Mouse (Mus musculus) hindbrain, postnatal 0 days (tissue): ENCODE measurements at regions not wholly inside any gene's neighbourhood (a gene's known extent, or its start where the extent isn't known, plus 50 kb on each side); places are given as distances from the start of the nearest gene placed in this dataset.
A peak's percentile ranks its signal among the peaks of the same experiment; 100 is the strongest.

Source experiments
- ATAC-seq: fragments of 200-750 bp; cut with Nextera tagmentation; 2 replicates; pipeline ENCODE4 v1.8.0; 2017; ENCODE audit warnings: mild to moderate bottlenecking, moderate TSS enrichment, moderate library complexity
- DNase-seq: peaks from one replicate; pipeline ENCODE4 v3.0.0-alpha.2; 2015; ENCODE audit warnings: low spot score
- H3K27ac ChIP-seq: fragments of 300-500 bp; sonication (generic); 2 replicates; pipeline ENCODE4 v1.5.1; 2014; ENCODE audit warnings: mild to moderate bottlenecking
- H3K27me3 ChIP-seq: fragments of 300-500 bp; sonication (generic); 2 replicates; pipeline ENCODE4 v1.6.1; 2014; ENCODE audit warnings: low read length, mixed read lengths; ENCODE audit not compliant: insufficient read depth
- H3K36me3 ChIP-seq: fragments of 300-500 bp; sonication (generic); 2 replicates; pipeline ENCODE4 v1.6.1; 2014; ENCODE audit warnings: low read length, mixed read lengths; ENCODE audit not compliant: insufficient read depth
- H3K4me1 ChIP-seq: fragments of 300-500 bp; sonication (generic); 2 replicates; pipeline ENCODE4 v1.6.1; 2014; ENCODE audit warnings: antibody characterized with exemption, low read length, mixed read lengths; ENCODE audit not compliant: insufficient read depth
- H3K4me2 ChIP-seq: fragments of 300-500 bp; sonication (generic); 2 replicates; pipeline ENCODE4 v1.6.1; 2014; ENCODE audit warnings: low read depth, mild to moderate bottlenecking, low read length, moderate library complexity, mixed read lengths
- H3K4me3 ChIP-seq: fragments of 300-500 bp; sonication (generic); 2 replicates; pipeline ENCODE4 v1.5.1; 2014; ENCODE audit warnings: low read length
- H3K9ac ChIP-seq: fragments of 300-500 bp; sonication (generic); replicated peaks from 2 replicates; pipeline ENCODE4 v1.6.1; 2014; ENCODE audit warnings: mild to moderate bottlenecking, low read length, moderate library complexity, mixed read lengths
- H3K9me3 ChIP-seq: fragments of 300-500 bp; sonication (generic); 2 replicates; pipeline ENCODE4 v1.6.1; 2016; ENCODE audit warnings: low read length, mixed read lengths
- CTCF ChIP-seq: IDR thresholded peaks from 2 replicates; pipeline ENCODE4 v1.5.1; 2016; ENCODE audit warnings: antibody characterized with exemption, control low read depth, low read depth
- WGBS: fragments of 180-500 bp; shearing (Covaris S2); extraction: QIAGEN DNeasy Blood & Tissue Kit; methylation state at CpG from one replicate; pipeline ENCODE4 v1.1.7; 2014; 5-methylcytosine and 5-hydroxymethylcytosine counted together

GRCm38 (mm10) chr11:45767081-45767480 is 84.8 kb upstream of the Clint1 start:
- Histone ChIP-seq H3K27me3 (no peaks in the 10 kb centered on the region), H3K4me2 (no peak overlapping the region), H3K36me3 (no peaks in the 10 kb centered on the region), H3K9me3 (no peaks in the 10 kb centered on the region), H3K4me3 (no peak overlapping the region), H3K27ac (peak overlapping the region; percentile 5; the same call in 1 of the 2 replicates), H3K4me1 (no peaks in the 10 kb centered on the region), H3K9ac (no peak overlapping the region)
- WGBS = 18% methylated on average over 4 of the region's 4 CpGs
- ATAC-seq = peak; percentile 80
- TF ChIP-seq CTCF = no peak
- peak; percentile 80 for DNase-seq

- no peaks in the 10 kb centered on the region for H3K4me1 ChIP-seq
- no peak for DNase-seq
- H3K27me3 ChIP-seq = no peaks in the 10 kb centered on the region
- no peak overlapping the region for H3K4me2 ChIP-seq
- H3K9me3 ChIP-seq = no peaks in the 10 kb centered on the region
- no peak for TF ChIP-seq CTCF
- H3K9ac ChIP-seq = no peak overlapping the region
- H3K27ac ChIP-seq = no peak overlapping the region
- 89% methylated on average over 4 of the region's 4 CpGs for WGBS
- ATAC-seq = no peak
- H3K4me3 ChIP-seq = no peak overlapping the region
- H3K36me3 ChIP-seq = no peaks in the 10 kb centered on the region
Observed at GRCm38 (mm10) chr11:45782435-45782834, 69.4 kb upstream of the Clint1 start.

GRCm38 (mm10) chr11:45785806-45786205 is 66.0 kb upstream of the Clint1 start:
- WGBS = 66% methylated on average over 9 of the region's 9 CpGs
- no peak for TF ChIP-seq CTCF
- Histone ChIP-seq H3K4me3 (no peak overlapping the region), H3K27ac (no peak overlapping the region), H3K4me1 (no peaks in the 10 kb centered on the region), H3K36me3 (no peaks in the 10 kb centered on the region), H3K9ac (no peak overlapping the region), H3K9me3 (no peaks in the 10 kb centered on the region), H3K4me2 (no peak overlapping the region), H3K27me3 (no peaks in the 10 kb centered on the region)
- no peak for ATAC-seq
- DNase-seq = no peak

- ATAC-seq = no peak
- Histone ChIP-seq H3K36me3 (no peaks in the 10 kb centered on the region), H3K9me3 (no peaks in the 10 kb centered on the region), H3K27me3 (no peaks in the 10 kb centered on the region), H3K27ac (no peak overlapping the region), H3K9ac (no peak overlapping the region), H3K4me3 (no peak overlapping the region), H3K4me2 (no peak overlapping the region), H3K4me1 (no peaks in the 10 kb centered on the region)
- no peak for DNase-seq
- WGBS = 89% methylated on average over 5 of the region's 5 CpGs
- TF ChIP-seq CTCF = no peak
Observed at GRCm38 (mm10) chr11:45787408-45787807, 64.4 kb upstream of the Clint1 start.

GRCm38 (mm10) chr11:45789886-45790285 is 62.0 kb upstream of the Clint1 start:
- no peak overlapping the region for H3K9ac ChIP-seq
- WGBS = 66% methylated on average over 3 of the region's 3 CpGs
- no peaks in the 10 kb centered on the region for H3K36me3 ChIP-seq
- H3K27me3 ChIP-seq = no peaks in the 10 kb centered on the region
- H3K4me2 ChIP-seq = no peak overlapping the region
- DNase-seq (peak; percentile 28), ATAC-seq (peak; percentile 56; the same call in 1 of the 2 replicates)
- H3K4me1 ChIP-seq = no peaks in the 10 kb centered on the region
- TF ChIP-seq CTCF = no peak
- H3K27ac ChIP-seq = no peak overlapping the region
- no peak overlapping the region for H3K4me3 ChIP-seq
- no peaks in the 10 kb centered on the region for H3K9me3 ChIP-seq

- no peaks in the 10 kb centered on the region for H3K27me3 ChIP-seq
- no peaks in the 10 kb centered on the region for H3K4me1 ChIP-seq
- H3K9ac ChIP-seq = no peak overlapping the region
- DNase-seq (no peak), ATAC-seq (no peak)
- no peaks in the 10 kb centered on the region for H3K36me3 ChIP-seq
- no peak for TF ChIP-seq CTCF
- WGBS = 67% methylated on average over 8 of the region's 8 CpGs
- no peak overlapping the region for H3K4me3 ChIP-seq
- H3K27ac ChIP-seq = no peak overlapping the region
- no peaks in the 10 kb centered on the region for H3K9me3 ChIP-seq
- H3K4me2 ChIP-seq = no peak overlapping the region
Observed at GRCm38 (mm10) chr11:45790504-45790903, 61.3 kb upstream of the Clint1 start.

- no peak for ATAC-seq
- no peaks in the 10 kb centered on the region for H3K9me3 ChIP-seq
- WGBS = 89% methylated on average over 2 of the region's 2 CpGs
- H3K27me3 ChIP-seq = no peaks in the 10 kb centered on the region
- TF ChIP-seq CTCF = no peak
- no peaks in the 10 kb centered on the region for H3K36me3 ChIP-seq
- H3K4me1 ChIP-seq = no peaks in the 10 kb centered on the region
- no peak overlapping the region for H3K9ac ChIP-seq
- H3K4me2 ChIP-seq = no peak overlapping the region
- no peak for DNase-seq
- H3K4me3 ChIP-seq = no peak overlapping the region
- H3K27ac ChIP-seq = no peak overlapping the region
Observed at GRCm38 (mm10) chr11:45791696-45792095, 60.2 kb upstream of the Clint1 start.
